ENCODE assay signal across 14 mouse cellular contexts in the genomic region with DNA sequence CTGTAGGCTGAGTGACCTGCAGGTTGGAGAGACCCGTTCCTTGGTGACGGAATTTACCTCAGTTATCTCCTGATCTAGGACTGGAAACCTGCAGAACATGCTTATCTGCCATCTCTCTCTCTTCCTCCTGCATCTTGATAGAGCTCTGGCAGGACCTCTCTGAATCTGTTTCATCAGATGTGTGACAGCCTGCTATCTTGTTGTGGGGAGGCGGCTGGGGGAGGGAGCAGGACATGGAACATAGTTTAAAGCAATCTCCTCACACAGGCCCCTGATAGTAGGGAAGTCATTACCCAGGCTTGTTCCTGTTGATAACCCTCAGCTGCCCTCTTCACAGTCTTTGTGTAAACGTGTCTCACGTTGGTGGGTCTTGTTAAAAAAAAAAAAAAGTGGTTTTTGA. TPM values are rescaled to one million over a fixed set of nuclear protein-coding genes. Genes with fewer than 3 reads are reported as not detected.
A peak's percentile ranks its signal among the peaks of the same experiment; 100 is the strongest.
DNase-seq lines count a peak whose midpoint lies in the region; ATAC-seq and TF ChIP-seq lines count a peak whose summit lies in the region.
"Had no signal": no experiment of that assay in that cellular context is flagged by ENCODE, and none has a peak within 500 bp of the region (broad histone marks: within the 10 kb centered on the region; RNA-seq: fewer than 3 reads in every experiment).

No protein-coding gene starts in this region.

- no peaks in the 10 kb centered on the region for H3K9me3 ChIP-seq in stomach, embryonic 16.5 days (replicated peaks; ENCODE audit: control insufficient read depth, low read length)
- no peaks in the 10 kb centered on the region for H3K9me3 ChIP-seq in stomach, postnatal 0 days (ENCODE audit: control insufficient read depth, low read length)
- H3K9me3 ChIP-seq in liver, embryonic 13.5 days (replicated peaks): no peaks in the 10 kb centered on the region
- H3K9me3 ChIP-seq: midbrain, embryonic 15.5 days had no signal

- WGBS in stomach, embryonic 16.5 days: 21% methylated on average over 5 of the region's 5 CpGs
- WGBS in stomach, postnatal 0 days: 14% methylated on average over 5 of the region's 5 CpGs
- WGBS in liver, embryonic 13.5 days (ENCODE audit: insufficient replicate concordance): 3% methylated on average over 5 of the region's 5 CpGs

- no peak for DNase-seq in stomach, postnatal 0 days (ENCODE audit: low spot score)
- DNase-seq in induced T-regulatory cell, adult 2 months (ENCODE audit: low read depth): peak; percentile 30
- peak; percentile 35 for DNase-seq in liver, embryonic 13.5 days
- peak; percentile 32 for DNase-seq in yolk sac, embryonic 10.5 days (ENCODE audit: low spot score)
- no peak for DNase-seq in left cerebral cortex, adult 9 months (ENCODE audit: low spot score in 2 of 2)
- no peak for DNase-seq in c-Kit-positive CD71-positive TER-119-positive erythroid progenitor cells, embryonic 14.5 days (ENCODE audit: low spot score)
- DNase-seq: cerebellum, postnatal 14 days; kidney, postnatal 14 days; right cerebral cortex, adult 18-20 months had no signal

- no peak for TF ChIP-seq EP300 in stomach, postnatal 0 days (optimal IDR thresholded peaks at IDR 0.05)

- no peak for ATAC-seq in stomach, embryonic 16.5 days (ENCODE audit: insufficient read depth, low FRiP score)
- no peak for ATAC-seq in stomach, postnatal 0 days (ENCODE audit: low FRiP score, low TSS enrichment)
- no peak for ATAC-seq in liver, embryonic 13.5 days (ENCODE audit: low read depth)
- ATAC-seq: activated CD4-positive, CD25-positive, alpha-beta regulatory T cell, adult 4 months; hindbrain, embryonic 16.5 days; midbrain, embryonic 15.5 days had no signal

- H3K4me2 ChIP-seq in stomach, embryonic 16.5 days (ENCODE audit: low read depth, low read length): no peak overlapping the region
- no peak overlapping the region for H3K4me2 ChIP-seq in stomach, postnatal 0 days (replicated peaks; ENCODE audit: low read depth)
- H3K4me2 ChIP-seq in liver, embryonic 13.5 days: no peak overlapping the region
- H3K4me2 ChIP-seq: lung, embryonic 14.5 days; midbrain, embryonic 15.5 days had no signal

- no peak overlapping the region for H3K27ac ChIP-seq in stomach, embryonic 16.5 days (ENCODE audit: low read length)
- no peak overlapping the region for H3K27ac ChIP-seq in stomach, postnatal 0 days (replicated peaks)
- no peak overlapping the region for H3K27ac ChIP-seq in liver, embryonic 13.5 days
- H3K27ac ChIP-seq: midbrain, embryonic 15.5 days had no signal

- H3K36me3 ChIP-seq in stomach, embryonic 16.5 days (ENCODE audit: control insufficient read depth, insufficient read depth, low read length): no peaks in the 10 kb centered on the region
- no peaks in the 10 kb centered on the region for H3K36me3 ChIP-seq in stomach, postnatal 0 days (ENCODE audit: control insufficient read depth, insufficient read depth, low read length)
- no peaks in the 10 kb centered on the region for H3K36me3 ChIP-seq in liver, embryonic 13.5 days
- H3K36me3 ChIP-seq: midbrain, embryonic 15.5 days had no signal

- TF ChIP-seq CTCF in stomach, postnatal 0 days (IDR thresholded peaks at IDR 0.05; ENCODE audit: low read depth): no peak

- peak overlapping the region; percentile 5; the same call in 1 of the 2 replicates for H3K9ac ChIP-seq in stomach, embryonic 16.5 days (ENCODE audit: low read length)
- no peak overlapping the region for H3K9ac ChIP-seq in stomach, postnatal 0 days (ENCODE audit: low read length)
- no peak overlapping the region for H3K9ac ChIP-seq in liver, embryonic 13.5 days
- H3K9ac ChIP-seq: lung, embryonic 14.5 days; midbrain, embryonic 15.5 days had no signal

- no peaks in the 10 kb centered on the region for H3K4me1 ChIP-seq in stomach, embryonic 16.5 days (ENCODE audit: control insufficient read depth, insufficient read depth, low read length)
- H3K4me1 ChIP-seq in stomach, postnatal 0 days (replicated peaks; ENCODE audit: control insufficient read depth, insufficient read depth): no peaks in the 10 kb centered on the region
- H3K4me1 ChIP-seq in liver, embryonic 13.5 days (replicated peaks): peaks cover 25% of the 10 kb centered on the region

- H3K27me3 ChIP-seq in stomach, embryonic 16.5 days (ENCODE audit: control insufficient read depth, insufficient read depth, low read length): no peaks in the 10 kb centered on the region; the same call in 1 of the 2 replicates
- no peaks in the 10 kb centered on the region for H3K27me3 ChIP-seq in stomach, postnatal 0 days (ENCODE audit: control insufficient read depth, insufficient read depth, low read length)
- peaks cover 4% of the 10 kb centered on the region for H3K27me3 ChIP-seq in liver, embryonic 13.5 days

- H3K4me3 ChIP-seq in stomach, embryonic 16.5 days (replicated peaks; ENCODE audit: low read length): no peak overlapping the region
- no peak overlapping the region for H3K4me3 ChIP-seq in stomach, postnatal 0 days (ENCODE audit: low read depth, low read length)
- H3K4me3 ChIP-seq in liver, embryonic 13.5 days (replicated peaks): no peak overlapping the region
- H3K4me3 ChIP-seq: midbrain, embryonic 15.5 days had no signal

RNA-seq across cellular contexts. Expression of a gene that starts 5.3 kb away (rescaled TPM):
- polyA plus RNA-seq in stomach, embryonic 16.5 days (2015; fragmentation: Nextera tagmentation; extraction: Ambion mirVana): 20.5 and 21.1 TPM in 2 replicates
- 18.5 and 28.5 TPM in 2 replicates for polyA plus RNA-seq in stomach, postnatal 0 days (2015; fragmentation: Nextera tagmentation; extraction: Ambion mirVana)
- 6.5 and 9.4 TPM in 2 replicates for polyA plus RNA-seq in liver, embryonic 13.5 days (2015; fragmentation: Nextera tagmentation; extraction: Ambion mirVana)

RNA-seq across cellular contexts. Expression of a gene that starts 20.8 kb away (rescaled TPM):
- 18.7 and 19.5 TPM in 2 replicates for polyA plus RNA-seq in stomach, embryonic 16.5 days (2015; fragmentation: Nextera tagmentation; extraction: Ambion mirVana)
- polyA plus RNA-seq in stomach, postnatal 0 days (2015; fragmentation: Nextera tagmentation; extraction: Ambion mirVana): 11.6 and 12.4 TPM in 2 replicates
- polyA plus RNA-seq in liver, embryonic 13.5 days (2015; fragmentation: Nextera tagmentation; extraction: Ambion mirVana): 15.1 and 18.9 TPM in 2 replicates

RNA-seq across cellular contexts. Expression of a gene that starts 45.1 kb away (rescaled TPM):
- 67.9 and 69.2 TPM in 2 replicates for polyA plus RNA-seq in stomach, embryonic 16.5 days (2015; fragmentation: Nextera tagmentation; extraction: Ambion mirVana)
- 53.6 and 59.9 TPM in 2 replicates for polyA plus RNA-seq in stomach, postnatal 0 days (2015; fragmentation: Nextera tagmentation; extraction: Ambion mirVana)
- polyA plus RNA-seq in liver, embryonic 13.5 days (2015; fragmentation: Nextera tagmentation; extraction: Ambion mirVana): 67.8 and 84.7 TPM in 2 replicates

Comparison
In these comparisons a context has a peak if more than half of its experiments do, and no peak if none do; other contexts are left out.
1. DNase-seq: peak in induced T-regulatory cell, adult 2 months (single experiment), liver, embryonic 13.5 days (single experiment) and yolk sac, embryonic 10.5 days (single experiment); none in stomach, postnatal 0 days (single experiment), left cerebral cortex, adult 9 months (0 of 2) and c-Kit-positive CD71-positive TER-119-positive erythroid progenitor cells, embryonic 14.5 days (single experiment).